Mouse (Mus musculus) embryonic facial prominence, embryonic 10.5 days (tissue): ENCODE data around the gene Utp4. TPM values are rescaled to one million over a fixed set of nuclear protein-coding genes. Genes with fewer than 3 reads are reported as not detected.

Experiments
- DNase-seq: peaks from one replicate; pipeline ENCODE4 v3.0.0-alpha.2; 2017; ENCODE audit warnings: low spot score
- H3K27ac ChIP-seq: fragments of 300-500 bp; sonication (generic); replicated peaks from 2 replicates; pipeline ENCODE4 v1.5.1; 2016; ENCODE audit warnings: mild to moderate bottlenecking
- H3K27me3 ChIP-seq: fragments of 300-500 bp; sonication (generic); replicated peaks from 2 replicates; pipeline ENCODE4 v1.6.1; 2016; ENCODE audit warnings: low read depth, mild to moderate bottlenecking; ENCODE audit not compliant: poor library complexity, severe bottlenecking
- H3K36me3 ChIP-seq: fragments of 300-500 bp; sonication (generic); replicated peaks from 2 replicates; pipeline ENCODE4 v1.6.1; 2016; ENCODE audit warnings: mild to moderate bottlenecking, moderate library complexity
- H3K4me1 ChIP-seq: fragments of 300-500 bp; sonication (generic); 2 replicates; pipeline ENCODE4 v1.6.1; 2016
- H3K4me3 ChIP-seq: fragments of 300-500 bp; sonication (generic); 2 replicates; pipeline ENCODE4 v1.5.1; 2016; ENCODE audit warnings: mild to moderate bottlenecking, moderate library complexity
- H3K9me3 ChIP-seq: fragments of 300-500 bp; sonication (generic); 2 replicates; pipeline ENCODE4 v1.6.1; 2016; ENCODE audit warnings: mild to moderate bottlenecking
- WGBS: fragments of 180-500 bp; shearing (Covaris S2); methylation state at CpG from one replicate; pipeline ENCODE4 v1.1.7; 2016; 5-methylcytosine and 5-hydroxymethylcytosine counted together
- polyA plus RNA-seq: library from polyadenylated mRNA; unstranded; fragments of >200 nt; fragmentation: Nextera tagmentation; extraction: Ambion mirVana; gene quantifications from 2 replicates; pipeline ENCODE4 v1.2.1, GENCODE M21; 2016

The Utp4 gene
- polyA plus RNA-seq, 1 experiment from 2014 or later, result 100 TPM

DNA sequence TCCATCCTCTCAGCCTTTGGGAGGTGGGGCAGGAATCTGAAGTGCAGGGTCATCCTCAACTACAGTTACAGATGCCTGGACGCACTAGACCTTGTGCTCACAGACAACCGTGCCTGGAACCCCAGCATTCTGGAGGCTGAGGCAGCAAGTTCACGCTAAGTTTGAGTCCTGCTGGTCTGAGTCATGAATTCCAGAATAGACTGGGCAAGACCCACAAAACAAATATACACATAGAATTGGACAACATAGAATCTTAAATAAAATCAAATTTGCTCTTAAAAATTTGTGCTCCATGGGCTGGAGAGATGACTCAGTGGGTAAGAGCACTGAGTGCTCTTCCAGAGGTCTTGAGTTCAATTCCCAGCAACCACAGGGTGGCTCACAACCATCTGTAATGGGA is 63.6 kb downstream of the Utp4 start:
- no peak overlapping the region for H3K4me3 ChIP-seq
- H3K9me3 ChIP-seq, result no peaks in the 10 kb centered on the region
- no peak overlapping the region for H3K27ac ChIP-seq
- H3K27me3 ChIP-seq, result no peaks in the 10 kb centered on the region
- no peak for DNase-seq
- H3K36me3 ChIP-seq, result 0 out of 2 replicates have a peak, but pooled peaks cover 2% of the 10 kb centered on the region
- H3K4me1 ChIP-seq, result no peaks in the 10 kb centered on the region
- WGBS, result 93% methylated on average over 3 of the region's 3 CpGs

DNA sequence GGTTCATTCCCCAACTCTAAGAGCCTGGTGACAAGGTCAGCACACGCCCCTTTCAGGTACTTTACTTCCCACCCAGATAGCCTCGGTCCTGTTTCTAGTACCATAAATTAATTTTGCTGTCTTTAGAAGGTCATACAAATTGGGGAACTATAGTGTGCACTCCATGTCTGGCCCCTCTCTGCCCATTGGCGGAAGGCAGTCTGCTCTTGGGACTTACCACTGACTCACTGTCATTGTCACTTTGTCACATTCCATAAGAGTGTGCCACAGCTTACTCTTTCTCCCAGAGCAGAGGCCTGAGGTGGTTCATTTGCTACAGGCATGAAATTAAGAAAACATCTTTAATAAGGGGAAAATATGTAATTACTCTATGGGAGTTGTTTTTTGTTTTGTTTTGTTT is 64.8 kb downstream of the Utp4 start:
- 0 out of 2 replicates have a peak, but pooled peaks cover 2% of the 10 kb centered on the region for H3K36me3 ChIP-seq
- 91% methylated on average over 3 of the region's 3 CpGs for WGBS
- DNase-seq, result no peak
- no peaks in the 10 kb centered on the region for H3K9me3 ChIP-seq
- H3K4me3 ChIP-seq, result no peak overlapping the region
- H3K4me1 ChIP-seq, result peaks cover 4% of the 10 kb centered on the region
- H3K27ac ChIP-seq, result no peak overlapping the region
- no peaks in the 10 kb centered on the region for H3K27me3 ChIP-seq

DNA sequence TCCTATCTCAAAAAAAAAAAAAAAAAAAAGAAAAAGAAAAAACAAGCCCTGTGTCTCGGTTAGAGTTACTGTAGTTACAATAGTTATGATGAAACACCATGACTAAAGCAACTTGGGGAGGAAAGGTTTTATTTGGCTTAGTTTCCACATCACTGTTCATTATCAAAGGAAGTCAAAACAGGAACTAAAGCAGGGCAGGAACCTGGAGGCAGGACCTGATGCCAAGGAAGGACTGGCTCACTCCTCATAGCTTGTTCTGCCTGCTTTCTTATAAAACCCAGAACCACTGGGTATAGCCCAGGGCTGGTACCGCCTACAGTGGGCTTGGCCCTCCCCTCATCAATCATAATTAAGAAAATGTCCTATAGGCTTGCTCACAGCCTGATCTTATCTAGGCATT is 66.2 kb downstream of the Utp4 start:
- Histone ChIP-seq H3K4me3 (no peak overlapping the region), H3K36me3 (0 out of 2 replicates have a peak, but pooled peaks cover 2% of the 10 kb centered on the region), H3K4me1 (peaks cover 9% of the 10 kb centered on the region), H3K27ac (no peak overlapping the region), H3K27me3 (no peaks in the 10 kb centered on the region), H3K9me3 (no peaks in the 10 kb centered on the region)
- WGBS, result 84% methylated on average over 2 of the region's 2 CpGs
- no peak for DNase-seq

DNA sequence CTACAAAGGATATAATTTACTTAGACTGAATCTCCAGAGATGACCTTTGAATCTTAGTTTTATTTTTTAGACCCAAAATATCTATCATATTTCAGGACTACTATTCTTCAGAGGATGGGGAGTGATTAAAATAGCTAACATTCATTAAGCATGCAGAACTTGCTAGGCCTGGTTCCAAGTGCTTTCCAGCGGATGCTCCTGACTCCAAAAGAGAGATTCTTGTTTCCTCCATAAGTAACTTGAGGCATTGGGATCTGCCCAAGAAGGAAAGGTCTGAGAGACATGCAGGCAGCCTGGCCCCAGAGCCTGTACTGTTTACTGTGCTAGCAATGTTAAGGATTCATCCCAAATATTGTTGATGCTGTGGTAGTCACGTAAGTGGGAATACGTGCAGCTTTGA is 68.9 kb downstream of the Utp4 start:
- DNase-seq, result no peak
- no peaks in the 10 kb centered on the region for H3K9me3 ChIP-seq
- H3K27ac ChIP-seq, result no peak overlapping the region
- no peak overlapping the region for H3K4me3 ChIP-seq
- 88% methylated on average over 3 of the region's 3 CpGs for WGBS
- H3K27me3 ChIP-seq, result no peaks in the 10 kb centered on the region
- H3K4me1 ChIP-seq, result peaks cover 9% of the 10 kb centered on the region
- H3K36me3 ChIP-seq, result no peaks in the 10 kb centered on the region

DNA sequence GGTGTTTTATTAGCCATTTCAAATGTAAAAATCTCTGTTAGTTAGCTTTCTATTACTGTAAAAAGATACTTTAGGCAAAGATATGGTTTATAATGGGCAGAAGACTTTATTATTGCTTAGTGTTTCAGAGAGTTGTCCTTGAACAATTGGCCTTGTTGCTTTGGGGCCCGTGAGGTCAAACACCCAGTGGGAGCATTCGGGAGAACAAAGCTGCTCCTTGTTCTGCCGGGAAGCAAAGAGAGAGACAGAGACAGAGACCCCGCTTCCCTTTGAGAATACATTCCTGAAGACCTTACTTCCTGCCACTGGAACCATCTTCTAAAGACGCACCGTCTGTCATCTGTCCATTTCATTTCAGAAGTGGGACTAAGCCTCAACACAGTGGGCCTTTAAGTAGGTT is 69.9 kb downstream of the Utp4 start:
- Histone ChIP-seq H3K27me3 (no peaks in the 10 kb centered on the region), H3K4me1 (peaks cover 9% of the 10 kb centered on the region), H3K27ac (no peak overlapping the region), H3K9me3 (no peaks in the 10 kb centered on the region), H3K36me3 (no peaks in the 10 kb centered on the region), H3K4me3 (no peak overlapping the region)
- WGBS, result 20% methylated on average over 6 of the region's 6 CpGs
- no peak for DNase-seq

DNA sequence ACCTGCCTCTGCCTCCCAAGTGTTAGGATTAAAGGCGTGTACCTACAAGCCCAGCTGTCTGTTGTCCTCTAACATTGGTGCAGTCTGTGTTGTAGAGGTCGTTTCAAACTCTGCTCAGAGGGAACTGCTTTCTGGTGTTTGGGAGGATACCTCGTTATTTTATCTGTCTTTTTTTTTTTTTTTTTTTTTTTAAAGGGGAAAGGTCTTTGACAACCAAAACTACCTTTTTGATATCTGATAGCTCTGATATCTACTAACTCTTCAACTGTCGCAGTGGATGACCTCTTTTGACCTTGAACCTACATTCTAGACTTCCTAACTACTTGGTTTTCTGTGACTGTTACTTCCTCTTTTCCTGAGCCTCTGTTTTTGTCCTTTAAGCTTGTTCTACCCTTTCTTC is 71.1 kb downstream of the Utp4 start:
- Histone ChIP-seq H3K27me3 (no peaks in the 10 kb centered on the region), H3K4me1 (peaks cover 9% of the 10 kb centered on the region), H3K27ac (no peak overlapping the region), H3K4me3 (no peak overlapping the region), H3K9me3 (no peaks in the 10 kb centered on the region), H3K36me3 (no peaks in the 10 kb centered on the region)
- DNase-seq, result no peak
- 62% methylated on average over 4 of the region's 4 CpGs for WGBS

DNA sequence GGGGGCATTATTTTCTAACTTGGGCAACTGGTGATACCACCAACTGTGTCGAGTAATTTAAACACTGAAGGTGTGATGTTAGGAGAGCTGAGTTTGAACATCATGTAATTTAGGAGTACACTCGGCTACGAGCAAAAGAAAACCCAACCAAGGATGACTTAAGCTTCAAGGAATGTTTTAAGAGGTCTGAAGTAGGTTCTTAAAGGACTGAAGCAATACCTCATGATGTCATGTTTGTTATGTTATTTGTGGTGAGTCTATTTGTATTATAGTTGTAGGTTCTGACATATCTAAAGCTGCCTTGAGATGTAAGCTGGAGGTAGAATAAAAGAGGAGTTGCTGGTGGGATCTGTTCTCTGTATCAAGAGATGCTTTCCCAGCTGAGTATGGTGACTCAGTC is 76.5 kb downstream of the Utp4 start:
- no peak overlapping the region for H3K4me3 ChIP-seq
- no peaks in the 10 kb centered on the region for H3K36me3 ChIP-seq
- DNase-seq, result no peak
- H3K9me3 ChIP-seq, result no peaks in the 10 kb centered on the region
- 89% methylated on average over 3 of the region's 3 CpGs for WGBS
- no peaks in the 10 kb centered on the region for H3K27me3 ChIP-seq
- no peaks in the 10 kb centered on the region for H3K4me1 ChIP-seq
- H3K27ac ChIP-seq, result no peak overlapping the region

DNA sequence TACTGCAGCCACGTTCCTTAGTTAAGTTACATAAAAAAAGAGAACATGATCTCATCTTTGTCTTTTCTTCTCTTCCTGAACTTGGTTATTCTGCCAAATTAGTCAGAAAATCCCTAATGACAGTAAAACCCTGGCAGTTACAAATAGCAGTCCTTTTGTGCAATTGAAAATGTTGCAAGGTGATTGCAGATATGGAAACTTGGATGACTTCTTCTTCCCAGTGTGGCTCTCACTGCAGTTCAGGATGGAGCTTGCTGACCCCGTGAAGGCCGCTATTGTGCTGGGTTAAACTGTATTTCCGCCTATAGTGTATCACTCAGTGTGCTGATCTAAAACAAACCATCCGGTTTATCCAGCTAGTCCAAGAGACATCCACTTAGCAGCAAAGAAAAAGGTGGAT is 78.5 kb downstream of the Utp4 start:
- Histone ChIP-seq H3K36me3 (no peaks in the 10 kb centered on the region), H3K27ac (no peak overlapping the region), H3K27me3 (no peaks in the 10 kb centered on the region), H3K4me3 (no peak overlapping the region), H3K9me3 (no peaks in the 10 kb centered on the region), H3K4me1 (no peaks in the 10 kb centered on the region)
- no peak for DNase-seq
- 75% methylated on average over 5 of the region's 5 CpGs for WGBS

Other genes starting within 250 kb of the Utp4 start
- gene Tango6, start 210.6 kb upstream of the Utp4 start, polyA plus RNA-seq, result 16.3 and 16.8 TPM in 2 replicates
- 0.05 and 0.17 TPM in 2 replicates for gene Has3, start 23.4 kb upstream of the Utp4 start, polyA plus RNA-seq
- gene Sntb2, start 42.1 kb downstream of the Utp4 start, polyA plus RNA-seq, result 11.6 and 12.3 TPM in 2 replicates
- 65.7 and 66.0 TPM in 2 replicates for gene Vps4a, start 137.6 kb downstream of the Utp4 start, polyA plus RNA-seq
- gene Pdf, start 155.0 kb downstream of the Utp4 start, polyA plus RNA-seq, result 53.4 and 54.1 TPM in 2 replicates
- gene Cog8, start 163.1 kb downstream of the Utp4 start, polyA plus RNA-seq, result 40.5 and 41.3 TPM in 2 replicates
- gene Nip7, start 163.2 kb downstream of the Utp4 start, polyA plus RNA-seq, result 122 and 123 TPM in 2 replicates
- gene Tmed6, start 172.0 kb downstream of the Utp4 start, polyA plus RNA-seq, result not detected in 2 replicates
- 18.5 and 20.5 TPM in 2 replicates for gene Terf2, start 202.9 kb downstream of the Utp4 start, polyA plus RNA-seq